Mouse (Mus musculus) A20 (cell line): ENCODE measurements around the gene 4933424G06Rik.
"Not testable (repeated sequence)": the region's sequence is repeated elsewhere in the genome, so short reads cannot be mapped to it uniquely, and the experiment has no call there.

ENCODE experiments used
- DNase-seq: peaks from one replicate; pipeline ENCODE4 v3.0.0-alpha.2; 2011; ENCODE audit warnings: low read depth, low spot score

The 4933424G06Rik gene

DNA sequence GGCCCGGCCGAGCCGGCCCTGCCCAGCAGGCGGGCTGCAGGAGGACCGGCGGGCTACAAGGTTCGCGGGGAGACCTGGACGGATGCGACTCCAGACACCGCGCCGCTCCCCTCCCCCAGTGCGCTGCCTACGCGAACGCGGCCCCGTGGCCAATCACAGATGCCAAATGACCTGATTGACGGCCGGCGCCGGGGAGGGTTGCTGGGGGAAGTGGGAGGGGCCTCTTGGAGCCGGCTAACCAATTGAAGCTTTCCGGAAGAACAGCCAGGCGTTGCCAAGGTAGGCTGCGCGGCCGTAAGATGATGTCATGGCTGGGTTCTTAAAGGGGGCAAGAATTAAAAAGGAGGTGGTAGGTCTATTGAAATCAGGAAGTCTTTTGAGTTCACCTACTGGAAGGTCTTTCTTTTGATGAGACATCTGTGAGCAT is at the start of gene 4933424G06Rik:
Gene 4933424G06Rik (plus strand): TSS at position 296 of the 427 bp plus-strand sequence.
- peak; percentile 99 for DNase-seq

DNA sequence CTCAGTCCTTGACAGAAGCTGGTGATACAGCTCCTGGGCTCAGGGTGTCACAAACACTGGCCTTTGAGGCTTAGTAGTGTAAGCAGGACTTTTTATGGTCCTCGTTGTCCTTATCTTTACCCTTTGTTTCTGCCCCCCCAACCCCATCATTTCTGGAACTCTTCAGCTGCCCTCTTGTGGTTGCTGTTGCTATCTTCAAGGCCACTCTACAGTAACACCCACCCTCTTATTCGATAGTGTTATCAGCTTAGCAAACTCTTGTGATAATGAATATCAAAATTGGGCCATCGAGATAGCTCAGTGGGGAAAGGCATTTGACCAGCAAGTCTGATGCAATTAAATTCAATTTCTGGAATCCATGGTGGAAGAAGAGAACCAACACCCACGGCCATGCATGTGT is 45.5 kb upstream of the 4933424G06Rik start:
- peak; percentile 30 for DNase-seq

GRCm38 (mm10) chr1:36665165-36665723 is 44.7 kb upstream of the 4933424G06Rik start:
- no peak for DNase-seq

DNA sequence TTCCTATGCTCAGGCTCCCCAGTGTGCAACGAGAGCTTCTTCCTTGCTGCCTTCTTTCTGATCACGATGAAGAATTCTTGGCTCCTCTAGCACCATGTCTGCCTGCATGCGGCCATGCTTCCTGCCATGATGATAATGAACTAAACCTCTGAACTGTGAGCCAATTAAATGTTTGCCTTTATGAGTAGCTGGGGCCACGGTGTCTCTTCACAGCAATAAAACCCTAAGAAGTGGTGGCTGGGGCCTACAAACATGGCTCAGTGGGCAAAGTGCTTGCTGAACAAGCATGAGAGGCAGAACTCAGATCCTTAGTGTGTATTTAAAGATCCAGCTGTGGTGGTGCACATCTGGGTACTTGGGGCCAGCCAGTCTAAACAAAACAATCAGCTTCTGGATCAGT is 44.0 kb upstream of the 4933424G06Rik start:
- DNase-seq = no peak

- DNase-seq = not testable (repeated sequence)
These were observed 41.9 kb upstream of the 4933424G06Rik start for GRCm38 (mm10) chr1:36668007-36668406.

GRCm38 (mm10) chr1:36670256-36670655 is 39.7 kb upstream of the 4933424G06Rik start:
- DNase-seq = no peak

GRCm38 (mm10) chr1:36671260-36671659 is 38.7 kb upstream of the 4933424G06Rik start:
- DNase-seq = no peak

GRCm38 (mm10) chr1:36672648-36673350 is 37.1 kb upstream of the 4933424G06Rik start:
- DNase-seq = no peak

GRCm38 (mm10) chr1:36674936-36675335 is 35.0 kb upstream of the 4933424G06Rik start:
- DNase-seq = no peak

GRCm38 (mm10) chr1:36680893-36681292 is 29.1 kb upstream of the 4933424G06Rik start:
- no peak for DNase-seq

- no peak for DNase-seq
These were observed 27.2 kb upstream of the 4933424G06Rik start, which contains the start of gene Fam178b for GRCm38 (mm10) chr1:36682620-36683355. TSS of gene Fam178b (minus strand) at chr1:36683183.

DNA sequence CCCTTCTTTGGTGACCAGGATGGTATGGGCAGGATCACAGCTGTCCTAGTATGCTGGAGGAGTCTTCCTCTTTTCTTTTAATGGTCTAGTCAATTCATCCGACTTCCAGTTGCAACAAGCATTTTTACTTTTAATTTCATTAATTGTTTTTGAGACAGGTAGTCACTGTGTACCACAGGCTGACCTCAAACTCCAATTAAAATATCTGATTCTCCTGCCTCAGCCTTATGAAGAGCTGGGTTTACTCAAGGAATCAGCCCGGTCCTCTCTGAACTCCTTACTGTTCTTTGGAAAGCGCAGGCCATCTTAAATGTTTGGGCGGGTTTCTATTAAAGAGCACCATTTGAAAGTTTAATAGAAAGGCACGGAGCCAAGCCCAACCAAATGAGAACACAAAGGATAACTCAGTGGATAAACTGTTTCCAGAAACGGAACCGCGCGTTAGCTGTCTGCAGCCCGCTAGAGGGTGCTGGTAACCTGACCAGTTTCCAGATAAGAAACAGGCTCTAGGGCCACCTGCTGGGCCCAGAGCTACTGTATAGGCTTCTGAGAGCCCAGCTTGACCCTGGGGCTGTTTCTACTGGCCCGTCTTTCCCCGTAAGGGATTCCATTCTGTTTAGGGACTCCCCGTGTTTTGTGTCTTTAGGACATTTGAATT is 26.0 kb upstream of the 4933424G06Rik start:
- peak; percentile 80 for DNase-seq

DNA sequence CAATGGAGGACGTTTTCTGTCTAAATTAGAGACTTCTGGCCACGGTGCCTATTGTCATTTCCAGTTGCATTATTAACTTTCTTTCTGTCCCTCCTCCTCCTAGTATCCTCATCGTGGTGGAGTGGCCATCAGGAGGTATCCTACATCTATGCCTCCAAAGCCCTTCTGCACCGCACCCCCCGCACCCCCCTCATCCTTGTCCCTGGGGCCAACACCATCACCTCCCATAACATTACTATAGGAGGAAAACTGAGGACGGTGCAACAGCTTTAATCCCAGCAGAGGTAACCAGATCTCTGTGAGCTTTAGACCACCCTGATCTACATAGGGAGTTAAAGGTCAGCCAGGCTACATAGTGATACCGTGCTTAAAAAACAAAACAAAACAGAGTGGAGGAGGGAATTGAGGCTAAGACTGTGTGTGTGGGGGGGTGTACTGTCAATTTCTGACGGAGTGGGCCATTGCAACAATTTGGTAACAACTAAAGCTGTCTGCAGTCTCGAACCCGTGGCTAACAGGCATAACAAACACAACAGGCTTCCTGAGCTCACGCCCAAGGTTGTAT is 19.2 kb upstream of the 4933424G06Rik start:
- DNase-seq = peak; percentile 16

GRCm38 (mm10) chr1:36691271-36692155 is 18.4 kb upstream of the 4933424G06Rik start, which contains the start of gene Cox5b:
TSS of gene Cox5b (plus strand) at chr1:36691449.
- peak; percentile 99 for DNase-seq

GRCm38 (mm10) chr1:36694871-36695270 is 15.1 kb upstream of the 4933424G06Rik start:
- DNase-seq = no peak

- no peak for DNase-seq
These were observed 13.5 kb upstream of the 4933424G06Rik start for GRCm38 (mm10) chr1:36696411-36696810.

DNA sequence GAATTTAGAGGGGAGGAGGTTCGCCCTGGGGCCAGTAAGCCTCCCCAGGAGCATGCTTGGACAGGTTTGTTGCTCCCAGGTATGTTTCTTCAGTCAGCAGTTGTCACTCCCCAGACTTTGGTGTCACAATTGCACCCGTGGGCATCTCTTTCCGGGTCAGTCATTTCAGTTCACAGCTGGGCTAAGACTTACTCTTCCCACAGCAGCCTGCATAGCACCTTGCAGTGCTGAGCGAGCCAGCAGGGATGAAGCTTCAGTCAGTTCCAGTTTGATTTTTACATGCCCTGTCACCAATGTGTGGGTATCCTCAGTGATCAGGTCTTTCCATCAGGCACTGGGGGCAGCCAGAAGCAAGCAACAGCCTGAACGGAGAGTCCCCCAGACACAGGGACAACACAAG is 12.9 kb upstream of the 4933424G06Rik start:
- no peak for DNase-seq

- no peak for DNase-seq
These were observed 2.8 kb upstream of the 4933424G06Rik start for GRCm38 (mm10) chr1:36707166-36707565.

DNA sequence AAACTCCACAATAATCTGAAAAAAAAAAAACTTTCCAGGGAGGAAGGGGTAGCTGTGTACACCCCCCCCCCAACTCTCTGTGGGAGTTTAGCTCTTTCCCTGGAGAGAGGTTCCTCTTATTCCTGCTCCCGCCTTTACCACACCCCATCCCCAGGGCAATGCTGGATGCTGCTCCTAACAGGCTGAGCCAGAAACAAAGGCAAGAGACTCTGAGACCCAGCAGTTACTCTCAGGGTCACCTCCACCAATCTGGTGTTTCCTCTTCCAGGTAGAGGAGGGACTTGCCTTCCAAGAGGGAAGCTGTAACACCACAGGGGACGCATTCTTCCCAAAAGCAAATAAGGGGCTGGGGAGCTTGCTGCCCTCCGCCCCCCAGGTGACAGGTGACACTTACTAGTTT is 2.2 kb upstream of the 4933424G06Rik start:
- no peak for DNase-seq

- DNase-seq = no peak
These were observed 1.3 kb upstream of the 4933424G06Rik start for GRCm38 (mm10) chr1:36708626-36709025.
